Mouse (Mus musculus) CD4-positive, CD25-positive, alpha-beta regulatory T cell, adult 4 months (primary cell): ENCODE measurements at regions not wholly inside any gene's neighbourhood (a gene's known extent, or its start where the extent isn't known, plus 50 kb on each side); places are given as distances from the start of the nearest gene placed in this dataset.

Experiments
- ATAC-seq: one replicate; pipeline ENCODE4 v1.8.0; 2017

DNA sequence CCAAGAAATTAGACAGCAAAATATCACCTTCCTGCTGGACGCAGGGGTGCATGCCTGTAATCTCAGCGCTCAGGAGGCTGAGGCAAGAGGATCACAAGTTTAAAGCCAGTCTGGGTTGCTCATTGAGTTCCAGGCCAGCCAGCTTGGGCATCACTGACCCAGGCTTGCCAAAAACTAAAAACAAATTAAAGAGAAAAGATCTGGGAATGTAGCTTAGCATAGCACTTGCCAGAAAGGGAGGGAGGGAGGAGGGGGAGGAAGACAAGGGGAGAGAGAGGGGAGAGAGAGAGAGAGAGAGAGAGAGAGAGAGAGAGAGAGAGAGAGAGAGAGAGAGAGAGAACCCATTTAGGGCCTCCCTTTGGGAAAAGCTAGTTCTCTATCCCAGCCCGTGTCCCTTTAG, 112.7 kb upstream of the Thy1 start:
- ATAC-seq, result no peak

GRCm38 (mm10) chr9:43934012-43934690, 109.0 kb upstream of the Thy1 start:
- no peak for ATAC-seq

DNA sequence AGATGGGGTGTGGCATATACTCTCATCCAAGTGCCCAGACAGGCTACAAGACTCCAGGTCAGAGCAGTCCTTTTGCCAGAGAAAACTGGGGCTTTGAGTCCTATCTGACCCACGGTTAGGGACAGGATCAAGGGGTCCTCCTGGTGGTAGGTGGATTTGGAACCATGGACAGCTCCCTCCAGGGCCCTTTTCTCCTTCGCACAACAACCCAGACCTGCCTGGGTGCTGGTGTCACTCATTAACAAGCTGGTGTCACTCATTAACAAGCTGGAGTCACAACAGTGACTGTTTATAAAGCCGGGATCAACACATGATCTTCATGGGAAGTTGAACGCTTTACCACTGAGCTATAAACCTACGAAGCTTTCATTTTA, 108.5 kb upstream of the Thy1 start:
- ATAC-seq, result no peak

DNA sequence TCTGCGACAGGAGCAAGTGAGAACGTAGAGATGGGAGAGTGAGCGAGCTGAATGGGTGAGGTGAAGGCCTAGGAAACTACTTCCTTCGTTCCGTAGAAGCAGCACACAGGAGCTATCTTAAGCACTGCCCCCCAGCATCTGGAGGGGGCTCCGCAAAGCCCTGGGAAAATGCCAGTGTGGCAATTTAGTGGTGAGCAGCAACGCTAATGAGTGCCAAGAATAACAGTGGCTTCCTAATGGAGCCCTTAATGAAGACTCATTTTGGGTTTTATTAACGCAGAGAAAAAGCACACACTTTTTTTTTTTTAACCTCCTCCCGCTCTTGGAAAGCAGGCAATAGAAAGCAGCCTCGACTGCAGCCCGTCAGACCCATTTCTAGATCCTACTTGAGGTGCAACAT, 103.8 kb upstream of the Thy1 start:
- ATAC-seq, result no peak

DNA sequence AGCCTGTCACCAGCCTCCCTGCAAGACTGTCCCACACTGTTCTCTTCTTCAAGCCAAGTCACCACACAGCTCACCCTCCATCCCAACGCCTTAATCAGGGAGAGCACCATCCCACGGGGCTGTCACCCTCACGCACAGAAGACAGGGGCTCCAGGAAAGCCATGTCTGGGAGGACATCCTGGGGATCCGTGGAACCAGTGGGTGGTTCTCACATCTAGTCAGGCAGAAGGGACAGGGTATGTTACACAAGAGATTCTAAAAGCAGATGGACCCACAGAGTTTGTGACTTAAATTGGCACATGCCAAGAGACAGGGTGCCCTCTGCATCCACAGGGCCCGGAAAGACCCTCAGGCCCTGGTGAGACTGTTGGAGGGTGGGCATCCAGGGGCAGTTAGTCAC, 101.0 kb upstream of the Thy1 start:
- ATAC-seq, result no peak

- ATAC-seq, result no peak
These were observed 99.7 kb upstream of the Thy1 start for GRCm38 (mm10) chr9:43943522-43943921.

DNA sequence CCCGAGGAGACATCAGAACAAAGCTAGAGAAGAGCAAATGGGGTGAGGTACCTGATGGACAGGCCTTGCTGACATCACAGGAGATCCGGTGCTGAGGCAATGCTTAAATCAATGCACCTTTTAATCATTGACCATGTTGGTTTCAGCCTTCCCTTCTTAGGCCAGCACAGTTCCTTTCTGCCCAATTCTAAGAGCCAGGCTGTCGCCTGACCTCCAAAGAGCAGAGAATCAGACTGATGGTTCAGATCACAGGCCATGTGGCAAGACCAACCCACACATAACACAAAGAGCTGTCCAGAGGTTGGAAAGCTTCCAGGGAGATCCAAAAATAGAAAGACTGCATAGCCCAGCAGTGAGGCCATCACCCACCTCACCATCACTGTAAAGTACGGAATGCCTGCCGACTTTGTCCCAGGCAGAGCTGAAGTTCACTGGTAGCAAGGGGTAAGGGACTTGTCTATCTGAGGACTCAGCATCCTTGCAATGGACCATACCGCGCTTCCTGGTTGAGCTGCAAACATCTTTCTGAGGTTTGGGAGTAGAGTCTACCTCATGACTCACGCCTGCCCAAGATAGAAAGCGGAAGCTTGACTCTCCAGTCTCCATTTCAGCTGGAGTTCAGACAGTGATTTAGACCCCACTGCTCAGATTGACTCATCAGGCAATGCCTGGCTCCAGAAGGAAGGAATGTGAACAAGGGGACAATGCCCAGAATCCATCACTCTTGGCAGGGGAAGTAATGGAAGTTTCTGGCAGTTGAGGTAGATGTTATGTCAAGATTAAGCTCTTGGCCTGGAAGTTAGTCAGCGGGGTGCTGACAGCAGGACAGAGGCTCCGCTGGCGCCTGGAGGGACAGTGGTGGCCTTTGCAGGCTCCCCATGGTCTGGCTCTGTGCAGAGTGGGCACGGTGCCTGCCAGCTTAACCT, 98.1 kb upstream of the Thy1 start:
- no peak for ATAC-seq

DNA sequence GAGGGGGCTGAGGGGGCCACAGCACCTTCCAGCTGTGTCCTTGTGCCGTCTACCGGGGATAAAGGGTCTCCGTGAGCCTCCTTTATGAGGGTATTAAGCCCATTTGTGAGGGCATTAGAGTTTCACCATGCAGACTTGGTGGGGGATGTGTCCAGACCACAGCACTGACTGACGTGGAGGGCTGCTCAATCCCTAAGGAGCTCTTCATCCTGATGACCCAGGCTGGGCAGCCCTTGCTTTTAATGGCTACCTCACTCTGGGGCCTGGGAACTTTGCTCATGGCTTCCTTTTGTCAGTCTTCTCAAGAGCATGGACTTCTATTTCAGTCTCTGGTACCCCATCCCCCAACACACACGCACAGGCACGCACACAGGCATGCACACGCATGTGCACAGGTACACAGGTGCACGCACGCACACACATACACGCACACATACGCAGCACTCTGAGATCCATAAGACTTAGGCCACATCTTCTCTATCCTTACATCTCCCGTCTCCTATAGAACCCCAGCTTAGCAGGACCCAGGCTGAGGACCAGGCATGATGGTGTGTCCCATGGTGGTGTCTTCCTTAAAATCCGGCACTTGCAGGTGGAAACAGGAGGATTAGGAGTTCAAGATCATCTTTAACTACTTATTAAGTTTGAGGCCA, 97.1 kb upstream of the Thy1 start:
- no peak for ATAC-seq

GRCm38 (mm10) chr9:43947089-43947488, 96.1 kb upstream of the Thy1 start:
- ATAC-seq, result no peak

GRCm38 (mm10) chr9:43947490-43948150, 95.6 kb upstream of the Thy1 start:
- ATAC-seq, result no peak

DNA sequence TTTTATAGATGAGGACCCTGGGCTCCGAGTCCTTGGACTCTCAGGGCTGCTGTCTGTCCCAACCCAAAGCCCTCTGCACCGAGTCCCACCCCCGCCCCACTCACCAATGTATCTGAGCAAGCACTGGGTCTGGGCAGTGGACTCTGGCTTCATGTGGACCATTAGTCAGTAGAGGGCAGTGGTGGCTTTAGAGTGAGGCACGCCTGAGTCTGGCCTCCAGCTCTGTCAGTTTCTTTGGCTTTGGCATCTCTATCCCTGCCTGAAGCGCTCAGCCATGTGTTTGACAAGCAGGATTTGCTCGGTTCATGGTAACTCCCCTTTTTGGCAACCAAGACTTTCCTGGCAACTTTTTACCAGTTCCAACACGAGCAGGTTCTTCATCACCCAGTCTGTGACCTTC, 90.1 kb upstream of the Thy1 start:
- ATAC-seq, result no peak

DNA sequence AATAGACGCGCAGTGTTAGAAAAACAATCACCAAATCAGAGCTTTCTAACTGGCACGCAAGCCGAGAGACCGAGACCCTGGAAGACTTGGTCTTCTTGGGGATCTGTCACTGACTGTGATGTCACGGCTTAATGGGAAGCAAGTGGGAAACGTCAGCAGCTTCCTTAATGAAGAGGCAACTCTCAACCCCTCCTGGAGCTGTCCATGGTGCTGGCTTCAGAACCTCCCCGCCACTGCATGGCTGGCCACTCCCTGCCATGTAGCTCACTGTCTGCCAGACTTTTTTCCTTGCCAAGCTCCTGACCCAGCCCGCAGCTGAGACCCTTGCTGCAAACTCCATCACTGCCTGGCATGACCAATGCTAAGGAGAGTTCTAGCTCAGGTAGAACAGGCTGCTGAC, 83.6 kb upstream of the Thy1 start:
- no peak for ATAC-seq

DNA sequence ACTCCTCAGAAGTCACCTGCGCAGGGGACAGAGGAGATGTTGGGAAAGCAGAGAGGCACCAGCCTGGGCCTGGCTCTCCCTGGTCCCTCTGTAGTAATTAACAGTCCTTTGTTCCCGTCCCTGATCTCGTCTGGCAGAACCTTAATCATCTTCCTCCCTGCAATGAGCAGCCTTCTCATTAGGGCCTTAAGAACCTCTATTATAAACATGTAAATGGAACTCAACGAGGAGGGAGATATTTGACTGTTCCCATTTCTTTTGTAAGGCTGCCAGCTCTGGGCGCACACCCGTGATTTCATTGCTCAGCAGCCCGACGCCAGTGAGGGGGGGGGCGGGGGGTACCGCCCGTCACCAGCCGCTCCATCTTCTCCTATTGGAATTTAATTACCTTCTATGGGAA, 81.8 kb upstream of the Thy1 start:
- ATAC-seq, result no peak

- no peak for ATAC-seq
These were observed 78.0 kb upstream of the Thy1 start for GRCm38 (mm10) chr9:43965171-43965570.

GRCm38 (mm10) chr9:43965811-43966210, 77.4 kb upstream of the Thy1 start:
- no peak for ATAC-seq

DNA sequence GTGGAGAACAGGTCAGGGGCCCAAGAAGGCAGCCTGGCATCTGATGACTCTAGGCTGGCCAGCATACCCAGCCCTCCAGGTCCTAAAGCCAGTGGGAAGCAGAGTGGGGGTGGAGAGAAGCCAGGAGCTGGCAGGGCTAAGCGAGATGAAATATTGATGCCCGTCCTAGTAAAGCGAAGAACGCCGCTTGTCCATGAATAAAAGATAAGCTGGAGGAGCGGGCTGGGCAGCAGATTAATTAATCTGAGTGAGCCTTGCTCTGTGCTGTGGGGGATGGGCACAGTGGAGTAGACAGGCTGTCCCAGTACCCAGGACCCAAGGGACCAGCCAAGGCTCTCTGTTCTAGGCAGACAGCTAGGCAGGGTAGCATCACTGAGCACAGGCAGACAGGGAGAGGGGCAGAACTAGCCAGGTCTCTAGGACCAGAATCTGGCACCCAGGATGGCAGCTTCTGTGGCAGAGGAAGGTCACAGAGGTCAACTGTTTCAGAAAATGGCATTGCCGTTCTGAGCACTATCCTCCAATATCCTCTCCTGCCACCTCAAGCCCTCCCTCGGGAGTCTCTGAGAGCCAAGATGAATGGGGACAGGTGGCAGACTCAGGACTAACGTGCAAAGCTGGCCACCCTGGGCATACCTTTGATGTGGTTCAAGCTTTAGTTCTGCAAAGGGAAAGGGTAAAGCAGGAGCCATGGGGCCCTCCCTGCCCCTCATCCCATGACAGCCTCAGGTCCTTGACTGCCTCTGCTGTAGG, 73.0 kb upstream of the Thy1 start:
- no peak for ATAC-seq

- ATAC-seq, result no peak
These were observed 72.3 kb upstream of the Thy1 start for GRCm38 (mm10) chr9:43970858-43971257.

DNA sequence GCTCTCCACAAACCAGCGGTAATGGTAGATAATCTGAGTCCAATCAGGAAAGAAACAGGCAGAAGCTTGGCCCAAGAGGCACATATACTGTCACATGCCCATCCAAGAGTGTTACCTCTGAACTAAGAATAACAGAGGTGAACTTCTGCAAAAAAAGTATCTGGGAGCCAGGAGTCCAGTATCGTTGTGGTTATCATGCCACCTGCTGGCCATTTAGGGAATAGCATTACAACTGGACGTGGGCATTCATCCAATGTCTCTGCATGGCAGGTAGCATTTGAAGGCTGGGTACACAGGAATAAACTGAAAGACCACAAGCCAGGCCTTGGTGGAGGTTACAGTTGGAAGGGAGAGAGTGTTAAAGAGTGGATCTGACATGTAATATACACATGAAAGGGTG, 70.9 kb upstream of the Thy1 start:
- ATAC-seq, result no peak

- ATAC-seq, result peak; percentile 74
These were observed 67.8 kb upstream of the Thy1 start for GRCm38 (mm10) chr9:43975405-43975804.

- ATAC-seq, result peak; percentile 50
These were observed 66.8 kb upstream of the Thy1 start for GRCm38 (mm10) chr9:43976366-43976765.

- ATAC-seq, result no peak
These were observed 65.4 kb upstream of the Thy1 start for GRCm38 (mm10) chr9:43977773-43978172.

DNA sequence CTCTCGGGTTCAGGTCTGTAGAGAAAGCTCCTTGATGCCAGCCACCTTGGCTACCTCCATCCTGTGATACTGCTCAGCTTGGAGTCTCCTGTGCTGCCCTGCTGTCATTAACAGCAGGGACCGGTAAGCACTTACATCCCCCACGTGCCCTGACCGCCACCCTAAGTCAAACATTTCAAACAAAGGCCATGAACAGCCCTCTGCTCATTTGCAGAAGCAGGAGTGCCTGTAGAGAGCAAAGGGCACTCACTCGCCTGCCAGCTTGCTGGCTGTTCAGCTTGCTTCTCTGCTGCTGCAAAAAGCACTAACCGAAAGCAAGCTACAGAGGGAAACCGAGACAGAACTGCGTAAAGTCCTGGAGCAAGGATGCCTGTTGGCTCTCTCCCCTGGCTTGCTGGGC, 61.8 kb upstream of the Thy1 start:
- ATAC-seq, result no peak
